In the genomic region with DNA sequence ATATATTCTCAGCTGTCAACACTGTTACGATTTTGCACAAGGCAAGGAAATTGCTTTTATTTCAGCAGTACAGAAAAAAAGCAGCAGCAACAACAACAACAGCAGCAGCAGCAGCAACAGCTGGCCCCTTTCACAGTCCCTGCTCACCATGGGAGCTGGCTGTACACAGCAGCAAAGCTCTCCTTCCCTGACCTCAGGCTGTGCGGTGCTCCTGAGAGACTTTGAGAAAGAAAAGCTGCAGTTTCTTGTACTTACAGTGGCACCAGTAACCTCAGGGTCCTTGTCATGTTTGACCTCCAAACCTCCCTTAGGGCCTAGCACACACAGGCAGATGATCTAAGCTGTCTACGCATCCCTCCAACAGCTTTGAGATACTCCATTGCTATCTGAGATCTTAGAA, we compare ENCODE assay signal across 19 mouse cellular contexts.
A peak's percentile ranks its signal among the peaks of the same experiment; 100 is the strongest.
DNase-seq lines count a peak whose midpoint lies in the region; TF ChIP-seq lines count a peak whose summit lies in the region.
"Had no signal": no experiment of that assay in that cellular context is flagged by ENCODE, and none has a peak within 500 bp of the region (broad histone marks: within the 10 kb centered on the region; RNA-seq: fewer than 3 reads in every experiment).

No protein-coding gene starts in this region.

- no peaks in the 10 kb centered on the region for H3K4me1 ChIP-seq in heart, embryonic 10.5 days
- H3K4me1 ChIP-seq in cerebellum, adult 2 months (ENCODE audit: control insufficient read depth, insufficient read depth, low read length) = no peaks in the 10 kb centered on the region
- H3K4me1 ChIP-seq: forebrain, embryonic 15.5 days; hindbrain, embryonic 15.5 days had no signal

- H3K36me3 ChIP-seq in heart, embryonic 10.5 days = no peaks in the 10 kb centered on the region
- H3K36me3 ChIP-seq: forebrain, embryonic 15.5 days; hindbrain, embryonic 15.5 days had no signal

- TF ChIP-seq POLR2A in cerebellum, adult 2 months (IDR thresholded peaks at IDR 0.05; ENCODE audit: borderline replicate concordance, insufficient read depth, low read length) = no peak

- TF ChIP-seq CTCF in cerebellum, adult 2 months (IDR thresholded peaks at IDR 0.05; ENCODE audit: borderline replicate concordance, insufficient read depth, low read depth, low read length) = no peak

- H3K27ac ChIP-seq in heart, embryonic 10.5 days = no peak overlapping the region
- H3K27ac ChIP-seq in cerebellum, adult 2 months (ENCODE audit: insufficient read depth, low read length) = no peak overlapping the region
- H3K27ac ChIP-seq: forebrain, embryonic 15.5 days; hindbrain, embryonic 15.5 days; layer of hippocampus, adult 2 months; macrophage had no signal

- peak; percentile 8 to 38 for DNase-seq in heart, adult 18-20 months
- DNase-seq in heart, embryonic 10.5 days (ENCODE audit: low spot score) = no peak
- DNase-seq in urinary bladder, postnatal 14 days (ENCODE audit: low spot score) = peak; percentile 2
- DNase-seq in urinary bladder, adult 2 months (ENCODE audit: low spot score) = no peak
- peak; percentile 5 to 21 for DNase-seq in kidney, postnatal 36 days
- no peak for DNase-seq in retina, embryonic 14.5 days (ENCODE audit: low spot score)
- DNase-seq in cerebellum, adult 2 months = no peak
- no peak for DNase-seq in adrenal gland, postnatal 25 days
- DNase-seq: cerebellum, adult 9-10 months; embryo, embryonic 11 days; liver; midbrain, embryonic 14.5 days; retina, postnatal 1 day; spleen, adult 18-20 months; thymus, adult 18-20 months had no signal

- WGBS in heart, embryonic 10.5 days = 54% methylated on average over 3 of the region's 3 CpGs
- 67% methylated on average over 3 of the region's 3 CpGs for WGBS in cerebellum, adult 2 months

- H3K9me3 ChIP-seq in heart, embryonic 10.5 days = no peaks in the 10 kb centered on the region
- H3K9me3 ChIP-seq: forebrain, embryonic 15.5 days; hindbrain, embryonic 15.5 days had no signal

- no peak overlapping the region for H3K4me3 ChIP-seq in heart, embryonic 10.5 days
- no peak overlapping the region for H3K4me3 ChIP-seq in cerebellum, adult 2 months (replicated peaks; ENCODE audit: insufficient read depth, low read depth, low read length)
- H3K4me3 ChIP-seq: forebrain, embryonic 15.5 days; hindbrain, embryonic 15.5 days; layer of hippocampus, adult 2 months had no signal

- H3K27me3 ChIP-seq in heart, embryonic 10.5 days (ENCODE audit: insufficient read depth, poor library complexity, severe bottlenecking) = no peaks in the 10 kb centered on the region
- H3K27me3 ChIP-seq in cerebellum, adult 2 months (ENCODE audit: control insufficient read depth, insufficient read depth, low read length) = no peaks in the 10 kb centered on the region
- H3K27me3 ChIP-seq: forebrain, embryonic 15.5 days; hindbrain, embryonic 15.5 days had no signal

Comparison
In these comparisons a context has a peak if more than half of its experiments do, and no peak if none do; other contexts are left out.
1. DNase-seq: peak in heart, adult 18-20 months (2 of 2), urinary bladder, postnatal 14 days (single experiment) and kidney, postnatal 36 days (2 of 2); none in heart, embryonic 10.5 days (single experiment), urinary bladder, adult 2 months (single experiment), retina, embryonic 14.5 days (single experiment), cerebellum, adult 2 months (0 of 2) and adrenal gland, postnatal 25 days (single experiment).